Mouse (Mus musculus) erythroblast, embryonic 14.5 days (primary cell): ENCODE results near the gene Sec13.

ENCODE experiments used
- GATA1 ChIP-seq: IDR thresholded peaks from 2 replicates; pipeline ENCODE4 v1.6.1; 2012; ENCODE audit warnings: low read length, inconsistent platforms, mixed read lengths
- TAL1 ChIP-seq: IDR thresholded peaks from 3 replicates; pipeline ENCODE4 v1.6.1; 2012; ENCODE audit warnings: low read length, inconsistent platforms, mixed read lengths

- TF ChIP-seq TAL1 (no peak), GATA1 (no peak)
Measured at GRCm38 (mm10) chr6:113714797-113715196, 25.7 kb downstream of the Sec13 start.
